Mouse (Mus musculus): ENCODE results near the gene 1700006A11Rik. TPM values are rescaled to one million over a fixed set of nuclear protein-coding genes. Genes with fewer than 3 reads are reported as not detected.
"Not testable (repeated sequence)": the region's sequence is repeated elsewhere in the genome, so short reads cannot be mapped to it uniquely, and the experiment has no call there.

Gene 1700006A11Rik
- polyA plus RNA-seq (2014; fragmentation: Nextera tagmentation; extraction: Ambion mirVana): not detected in 2 replicates

- Histone ChIP-seq H3K9me3 (replicated peaks; ENCODE audit: control insufficient read depth, low read length) (no peaks in the 10 kb centered on the region), H3K4me1 (ENCODE audit: control insufficient read depth, insufficient read depth, low read length) (no peaks in the 10 kb centered on the region), H3K36me3 (ENCODE audit: control insufficient read depth, insufficient read depth, low read length) (no peaks in the 10 kb centered on the region), H3K27me3 (replicated peaks; ENCODE audit: control insufficient read depth, insufficient read depth, low read length) (no peaks in the 10 kb centered on the region), H3K4me3 (ENCODE audit: low read depth, low read length) (no peak within 1 kb of the TSS), H3K4me2 (ENCODE audit: low read length) (no peak within 1 kb of the TSS), H3K27ac (ENCODE audit: low read depth, low read length) (no peak within 1 kb of the TSS), H3K9ac (ENCODE audit: low read length) (no peak within 1 kb of the TSS)
- WGBS: 87% methylated on average over 1 of the region's 1 CpGs
- DNase-seq (ENCODE audit: low spot score) (no peak), ATAC-seq (no peak)
These were observed at the start of gene 1700006A11Rik for GRCm38 (mm10) chr3:124425940-124426339. Gene 1700006A11Rik, minus strand, starts transcription at chr3:124426040.

GRCm38 (mm10) chr3:124474291-124474690 lies 48.5 kb upstream of the 1700006A11Rik start:
- ATAC-seq: not testable (repeated sequence)

GRCm38 (mm10) chr3:124466102-124466730 lies 40.4 kb upstream of the 1700006A11Rik start:
- no peaks in the 10 kb centered on the region for H3K36me3 ChIP-seq (ENCODE audit: control insufficient read depth, insufficient read depth, low read length)
- no peaks in the 10 kb centered on the region for H3K9me3 ChIP-seq (replicated peaks; ENCODE audit: control insufficient read depth, low read length)
- ATAC-seq: peak; percentile 48; the same call in 1 of the 2 replicates
- no peaks in the 10 kb centered on the region for H3K4me1 ChIP-seq (ENCODE audit: control insufficient read depth, insufficient read depth, low read length)
- no peak overlapping the region for H3K27ac ChIP-seq (ENCODE audit: low read depth, low read length)
- WGBS: 79% methylated on average over 6 of the region's 6 CpGs
- no peak overlapping the region for H3K4me2 ChIP-seq (ENCODE audit: low read length)
- H3K27me3 ChIP-seq (replicated peaks; ENCODE audit: control insufficient read depth, insufficient read depth, low read length): no peaks in the 10 kb centered on the region
- peak; percentile 17 for DNase-seq (ENCODE audit: low spot score)
- H3K9ac ChIP-seq (ENCODE audit: low read length): no peak overlapping the region
- H3K4me3 ChIP-seq (ENCODE audit: low read depth, low read length): no peak overlapping the region

More at GRCm38 (mm10) chr3:124474291-124474690, 48.5 kb upstream of the 1700006A11Rik start:
- H3K36me3 ChIP-seq (ENCODE audit: control insufficient read depth, insufficient read depth, low read length); H3K4me1 ChIP-seq (ENCODE audit: control insufficient read depth, insufficient read depth, low read length); DNase-seq (ENCODE audit: low spot score); H3K27ac ChIP-seq (ENCODE audit: low read depth, low read length); H3K27me3 ChIP-seq (replicated peaks; ENCODE audit: control insufficient read depth, insufficient read depth, low read length); H3K4me3 ChIP-seq (ENCODE audit: low read depth, low read length); H3K9me3 ChIP-seq (replicated peaks; ENCODE audit: control insufficient read depth, low read length); H3K4me2 ChIP-seq (ENCODE audit: low read length); H3K9ac ChIP-seq (ENCODE audit: low read length): not testable (repeated sequence)
- WGBS: 90% methylated on average over 5 of the region's 5 CpGs

- Histone ChIP-seq H3K27ac (ENCODE audit: low read depth, low read length) (no peak overlapping the region), H3K27me3 (replicated peaks; ENCODE audit: control insufficient read depth, insufficient read depth, low read length) (no peaks in the 10 kb centered on the region), H3K9me3 (replicated peaks; ENCODE audit: control insufficient read depth, low read length) (no peaks in the 10 kb centered on the region), H3K4me3 (ENCODE audit: low read depth, low read length) (no peak overlapping the region), H3K4me2 (ENCODE audit: low read length) (no peak overlapping the region), H3K4me1 (ENCODE audit: control insufficient read depth, insufficient read depth, low read length) (no peaks in the 10 kb centered on the region), H3K9ac (ENCODE audit: low read length) (no peak overlapping the region), H3K36me3 (ENCODE audit: control insufficient read depth, insufficient read depth, low read length) (no peaks in the 10 kb centered on the region)
- DNase-seq (ENCODE audit: low spot score) (no peak), ATAC-seq (no peak)
- WGBS: 33% methylated on average over 5 of the region's 5 CpGs
These were observed 33.6 kb downstream of the 1700006A11Rik start for GRCm38 (mm10) chr3:124392201-124392600.

- Histone ChIP-seq H3K9ac (ENCODE audit: low read length) (no peak overlapping the region), H3K9me3 (replicated peaks; ENCODE audit: control insufficient read depth, low read length) (no peaks in the 10 kb centered on the region), H3K27ac (ENCODE audit: low read depth, low read length) (no peak overlapping the region), H3K27me3 (replicated peaks; ENCODE audit: control insufficient read depth, insufficient read depth, low read length) (no peaks in the 10 kb centered on the region), H3K4me2 (ENCODE audit: low read length) (no peak overlapping the region), H3K4me3 (ENCODE audit: low read depth, low read length) (no peak overlapping the region), H3K36me3 (ENCODE audit: control insufficient read depth, insufficient read depth, low read length) (no peaks in the 10 kb centered on the region), H3K4me1 (ENCODE audit: control insufficient read depth, insufficient read depth, low read length) (no peaks in the 10 kb centered on the region)
- DNase-seq (ENCODE audit: low spot score): no peak
- WGBS: 82% methylated on average over 2 of the region's 2 CpGs
- no peak for ATAC-seq
These were observed 35.7 kb downstream of the 1700006A11Rik start for GRCm38 (mm10) chr3:124390101-124390500.

GRCm38 (mm10) chr3:124389650-124390049 lies 36.2 kb downstream of the 1700006A11Rik start:
- ATAC-seq: no peak
- Histone ChIP-seq H3K27ac (ENCODE audit: low read depth, low read length) (no peak overlapping the region), H3K9me3 (replicated peaks; ENCODE audit: control insufficient read depth, low read length) (no peaks in the 10 kb centered on the region), H3K4me2 (ENCODE audit: low read length) (no peak overlapping the region), H3K4me3 (ENCODE audit: low read depth, low read length) (no peak overlapping the region), H3K4me1 (ENCODE audit: control insufficient read depth, insufficient read depth, low read length) (no peaks in the 10 kb centered on the region), H3K27me3 (replicated peaks; ENCODE audit: control insufficient read depth, insufficient read depth, low read length) (no peaks in the 10 kb centered on the region), H3K9ac (ENCODE audit: low read length) (no peak overlapping the region), H3K36me3 (ENCODE audit: control insufficient read depth, insufficient read depth, low read length) (no peaks in the 10 kb centered on the region)
- WGBS: 63% methylated on average over 2 of the region's 2 CpGs
- peak; percentile 6 for DNase-seq (ENCODE audit: low spot score)

- not testable (repeated sequence) for ATAC-seq; H3K9me3 ChIP-seq (replicated peaks; ENCODE audit: control insufficient read depth, low read length)
These were observed 40.5 kb downstream of the 1700006A11Rik start for GRCm38 (mm10) chr3:124385377-124385776.

GRCm38 (mm10) chr3:124372031-124372430 lies 53.8 kb downstream of the 1700006A11Rik start:
- Histone ChIP-seq H3K4me2 (ENCODE audit: low read length) (no peak overlapping the region), H3K4me1 (ENCODE audit: control insufficient read depth, insufficient read depth, low read length) (no peaks in the 10 kb centered on the region), H3K9ac (ENCODE audit: low read length) (no peak overlapping the region), H3K27me3 (replicated peaks; ENCODE audit: control insufficient read depth, insufficient read depth, low read length) (no peaks in the 10 kb centered on the region), H3K27ac (ENCODE audit: low read depth, low read length) (no peak overlapping the region), H3K4me3 (ENCODE audit: low read depth, low read length) (no peak overlapping the region), H3K36me3 (ENCODE audit: control insufficient read depth, insufficient read depth, low read length) (no peaks in the 10 kb centered on the region), H3K9me3 (replicated peaks; ENCODE audit: control insufficient read depth, low read length) (no peaks in the 10 kb centered on the region)
- DNase-seq (ENCODE audit: low spot score) (no peak), ATAC-seq (no peak)
- 86% methylated on average over 2 of the region's 2 CpGs for WGBS

More at GRCm38 (mm10) chr3:124385377-124385776, 40.5 kb downstream of the 1700006A11Rik start:
- not testable (repeated sequence) for H3K27me3 ChIP-seq (replicated peaks; ENCODE audit: control insufficient read depth, insufficient read depth, low read length); H3K36me3 ChIP-seq (ENCODE audit: control insufficient read depth, insufficient read depth, low read length); H3K4me1 ChIP-seq (ENCODE audit: control insufficient read depth, insufficient read depth, low read length); H3K27ac ChIP-seq (ENCODE audit: low read depth, low read length); DNase-seq (ENCODE audit: low spot score); H3K4me3 ChIP-seq (ENCODE audit: low read depth, low read length); H3K9ac ChIP-seq (ENCODE audit: low read length); H3K4me2 ChIP-seq (ENCODE audit: low read length)
- WGBS: 93% methylated on average over 18 of the region's 18 CpGs

GRCm38 (mm10) chr3:124357533-124357932 lies 68.3 kb downstream of the 1700006A11Rik start:
- no peak overlapping the region for H3K9ac ChIP-seq (ENCODE audit: low read length)
- H3K27ac ChIP-seq (ENCODE audit: low read depth, low read length): no peak overlapping the region
- H3K4me2 ChIP-seq (ENCODE audit: low read length): no peak overlapping the region
- DNase-seq (ENCODE audit: low spot score): no peak
- H3K4me3 ChIP-seq (ENCODE audit: low read depth, low read length): no peak overlapping the region
- H3K4me1 ChIP-seq (ENCODE audit: control insufficient read depth, insufficient read depth, low read length): no peaks in the 10 kb centered on the region
- H3K36me3 ChIP-seq (ENCODE audit: control insufficient read depth, insufficient read depth, low read length): no peaks in the 10 kb centered on the region
- H3K27me3 ChIP-seq (replicated peaks; ENCODE audit: control insufficient read depth, insufficient read depth, low read length): no peaks in the 10 kb centered on the region
- ATAC-seq: no peak
- no peaks in the 10 kb centered on the region for H3K9me3 ChIP-seq (replicated peaks; ENCODE audit: control insufficient read depth, low read length)
- 86% methylated on average over 3 of the region's 3 CpGs for WGBS
